Mouse (Mus musculus) spleen, adult 2 months (tissue): ENCODE results near the gene Eln. TPM values are rescaled to one million over a fixed set of nuclear protein-coding genes. Genes with fewer than 3 reads are reported as not detected.

Source experiments
- DNase-seq, 2 experiments: peaks; one replicate each; pipeline versions ENCODE4 v3.0.0 to v3.0.0-alpha.2; 2012 to 2021; ENCODE audit warnings: low spot score in 2 of 2, low read depth in 1 of 2
- H3K27ac ChIP-seq: fragments of 200-500 bp; 2 replicates; pipeline ENCODE4 v1.5.1; 2012; ENCODE audit warnings: low read length, inconsistent platforms; ENCODE audit not compliant: insufficient read depth
- H3K27me3 ChIP-seq: fragments of 200-500 bp; 2 replicates; pipeline ENCODE4 v1.6.1; 2012; ENCODE audit warnings: mild to moderate bottlenecking, moderate library complexity, low read length, inconsistent platforms; ENCODE audit not compliant: control insufficient read depth, insufficient read depth
- H3K36me3 ChIP-seq: fragments of 200-500 bp; 2 replicates; pipeline ENCODE4 v1.6.1; 2012; ENCODE audit warnings: mild to moderate bottlenecking, low read length, inconsistent platforms; ENCODE audit not compliant: control insufficient read depth, insufficient read depth
- H3K4me1 ChIP-seq: fragments of 200-500 bp; 2 replicates; pipeline ENCODE4 v1.6.1; 2011; ENCODE audit warnings: inconsistent platforms; ENCODE audit not compliant: control insufficient read depth, insufficient read depth, insufficient read length
- H3K4me3 ChIP-seq: fragments of 200-500 bp; 2 replicates; pipeline ENCODE4 v1.5.1; 2011; ENCODE audit warnings: mild to moderate bottlenecking, inconsistent platforms; ENCODE audit not compliant: insufficient read depth, insufficient read length; ENCODE audit errors: extremely low read depth
- CTCF ChIP-seq: fragments of 200-500 bp; IDR thresholded peaks from 2 replicates; pipeline ENCODE4 v1.5.1; 2011; ENCODE audit warnings: mild to moderate bottlenecking, inconsistent platforms; ENCODE audit not compliant: insufficient read depth, insufficient read length, insufficient replicate concordance; ENCODE audit errors: extremely low read depth
- POLR2A ChIP-seq: fragments of 200-500 bp; IDR thresholded peaks from 2 replicates; pipeline ENCODE4 v1.6.1; 2011; ENCODE audit warnings: low read depth, low read length, inconsistent platforms
- WGBS: fragments of 180-500 bp; shearing (Covaris S2); methylation state at CpG from one replicate; pipeline ENCODE4 v1.1.7; 2018; 5-methylcytosine and 5-hydroxymethylcytosine counted together
- polyA plus RNA-seq: library from polyadenylated mRNA; depleted of rRNA; stranded (reverse); fragments of >200 nt; gene quantifications from 2 replicates; pipeline ENCODE4 v1.2.3, GENCODE M21; 2012

Gene Eln
- polyA plus RNA-seq, 1 experiment = 39.4 TPM

GRCm38 (mm10) chr5:134734920-134735319 lies 12.2 kb downstream of the Eln start:
- Histone ChIP-seq H3K4me1 (no peaks in the 10 kb centered on the region), H3K36me3 (no peaks in the 10 kb centered on the region), H3K27ac (no peak overlapping the region), H3K27me3 (no peaks in the 10 kb centered on the region), H3K4me3 (no peak overlapping the region)
- WGBS = 81% methylated on average over 2 of the region's 2 CpGs
- TF ChIP-seq POLR2A (no peak), CTCF (no peak)
- no peak for DNase-seq

GRCm38 (mm10) chr5:134734072-134734471 lies 13.1 kb downstream of the Eln start:
- Histone ChIP-seq H3K4me1 (no peaks in the 10 kb centered on the region), H3K27ac (no peak overlapping the region), H3K4me3 (no peak overlapping the region), H3K27me3 (no peaks in the 10 kb centered on the region), H3K36me3 (no peaks in the 10 kb centered on the region)
- 82% methylated on average over 5 of the region's 5 CpGs for WGBS
- TF ChIP-seq POLR2A (no peak), CTCF (no peak)
- DNase-seq = no peak

- WGBS = 61% methylated on average over 4 of the region's 4 CpGs
- Histone ChIP-seq H3K36me3 (no peaks in the 10 kb centered on the region), H3K4me3 (no peak overlapping the region), H3K4me1 (no peaks in the 10 kb centered on the region), H3K27ac (no peak overlapping the region), H3K27me3 (no peaks in the 10 kb centered on the region)
- DNase-seq = no peak
- no peak for TF ChIP-seq POLR2A
- no peak for TF ChIP-seq CTCF
These were observed 13.9 kb downstream of the Eln start for GRCm38 (mm10) chr5:134733241-134733640.

- no peak overlapping the region for H3K4me3 ChIP-seq
- no peaks in the 10 kb centered on the region for H3K4me1 ChIP-seq
- DNase-seq = no peak
- no peak overlapping the region for H3K27ac ChIP-seq
- no peaks in the 10 kb centered on the region for H3K27me3 ChIP-seq
- TF ChIP-seq CTCF (no peak), POLR2A (no peak)
- no peaks in the 10 kb centered on the region for H3K36me3 ChIP-seq
- 91% methylated on average over 12 of the region's 12 CpGs for WGBS
These were observed 18.0 kb downstream of the Eln start for GRCm38 (mm10) chr5:134729124-134729523.

GRCm38 (mm10) chr5:134728535-134728934 lies 18.6 kb downstream of the Eln start:
- H3K4me1 ChIP-seq = no peaks in the 10 kb centered on the region
- H3K4me3 ChIP-seq = no peak overlapping the region
- H3K27ac ChIP-seq = no peak overlapping the region
- no peaks in the 10 kb centered on the region for H3K27me3 ChIP-seq
- TF ChIP-seq POLR2A (no peak), CTCF (no peak)
- no peaks in the 10 kb centered on the region for H3K36me3 ChIP-seq
- no peak for DNase-seq
- 82% methylated on average over 3 of the region's 3 CpGs for WGBS

- no peak for TF ChIP-seq CTCF
- no peak for TF ChIP-seq POLR2A
- no peaks in the 10 kb centered on the region for H3K36me3 ChIP-seq
- DNase-seq = no peak
- 68% methylated on average over 8 of the region's 8 CpGs for WGBS
- no peaks in the 10 kb centered on the region for H3K27me3 ChIP-seq
- H3K27ac ChIP-seq = no peak overlapping the region
- no peak overlapping the region for H3K4me3 ChIP-seq
- H3K4me1 ChIP-seq = no peaks in the 10 kb centered on the region
These were observed 20.0 kb downstream of the Eln start for GRCm38 (mm10) chr5:134727001-134727639.

- Histone ChIP-seq H3K27me3 (no peaks in the 10 kb centered on the region), H3K27ac (no peak overlapping the region), H3K4me1 (no peaks in the 10 kb centered on the region), H3K36me3 (no peaks in the 10 kb centered on the region), H3K4me3 (no peak overlapping the region)
- no peak for DNase-seq
- 68% methylated on average over 4 of the region's 4 CpGs for WGBS
- TF ChIP-seq POLR2A (no peak), CTCF (no peak)
These were observed 21.8 kb downstream of the Eln start for GRCm38 (mm10) chr5:134725299-134725698.
